Mouse (Mus musculus): Measurements from ENCODE around the gene Themis.

- TF ChIP-seq CTCF (IDR thresholded peaks at IDR 0.05; ENCODE audit: borderline replicate concordance, extremely low read depth, insufficient read depth, insufficient read length), result no peak
- no peak for TF ChIP-seq POLR2A (IDR thresholded peaks at IDR 0.05; ENCODE audit: borderline replicate concordance, extremely low read depth, insufficient read depth, insufficient read length, poor library complexity, severe bottlenecking)
Measured at GRCm38 (mm10) chr10:28698175-28698574, 30.0 kb downstream of the Themis start.

Data from brain, embryonic 14.5 days (tissue).